Mouse (Mus musculus) lung, adult 2 months (tissue): ENCODE data around the gene Tmeff1.

ENCODE experiments used
- CTCF ChIP-seq: fragments of 200-500 bp; IDR thresholded peaks from 2 replicates; pipeline ENCODE4 v1.5.1; 2011; ENCODE audit warnings: mild to moderate bottlenecking, low read length, control low read depth; ENCODE audit not compliant: insufficient read depth
- POLR2A ChIP-seq: fragments of 200-500 bp; IDR thresholded peaks from 2 replicates; pipeline ENCODE4 v1.6.1; 2011; ENCODE audit warnings: low read depth, mild to moderate bottlenecking, control low read depth, low read length, borderline replicate concordance; ENCODE audit errors: extremely low read depth

DNA sequence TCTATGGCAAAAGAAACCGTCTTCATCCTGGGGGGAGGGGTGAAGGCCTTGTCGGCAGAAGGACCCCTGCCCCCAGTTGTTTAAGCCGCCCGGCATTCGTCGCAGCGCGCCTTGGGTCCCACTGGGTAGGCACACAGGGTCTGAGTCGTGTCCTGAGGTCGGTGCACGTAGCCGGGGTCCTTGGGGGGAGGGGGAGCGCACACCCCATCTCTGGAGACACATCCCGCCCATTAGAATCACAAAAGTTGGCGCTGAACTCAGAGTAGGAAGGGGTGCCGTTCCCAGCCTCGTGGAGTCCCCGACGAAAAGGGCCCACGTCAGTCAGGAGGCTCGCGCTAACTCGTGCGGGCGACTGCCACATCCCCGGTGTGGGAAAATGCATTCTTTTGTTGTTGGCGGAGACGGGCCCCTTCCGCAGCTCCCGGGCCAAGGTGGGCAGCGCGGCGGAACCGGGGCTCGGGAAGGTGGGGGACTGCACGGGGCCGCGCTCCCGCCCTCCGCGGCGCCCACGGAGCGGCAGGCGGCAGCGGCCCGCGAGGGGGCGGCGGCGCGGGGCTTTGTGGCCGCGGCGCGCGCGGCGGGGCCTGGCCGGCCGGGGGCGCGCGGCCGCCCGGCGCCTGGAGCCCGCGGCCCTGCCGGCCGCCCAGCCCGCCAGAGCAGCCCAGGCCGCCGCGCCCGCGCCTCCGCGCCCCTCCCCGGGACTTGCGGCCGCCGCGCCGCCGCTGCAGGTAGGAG lies 45.0 kb upstream of the Tmeff1 start, which contains the start of gene Msantd3:
- TF ChIP-seq CTCF, result no peak
- no peak for TF ChIP-seq POLR2A
